Mouse (Mus musculus): ENCODE measurements around the gene Gm45902. TPM values are rescaled to one million over a fixed set of nuclear protein-coding genes. Genes with fewer than 3 reads are reported as not detected.

Gene Gm45902
- polyA plus RNA-seq, 1 experiment from 2014 or later = 5.1 TPM

Other genes starting within 250 kb of the Gm45902 start
- 38.8 and 42.5 TPM in 2 replicates for gene Nmt2, start 228.6 kb downstream of the Gm45902 start, polyA plus RNA-seq (2015; fragmentation: Nextera tagmentation; extraction: Ambion mirVana)
- 16.2 and 17.6 TPM in 2 replicates for gene Rpp38, start 180.1 kb downstream of the Gm45902 start, polyA plus RNA-seq (2015; fragmentation: Nextera tagmentation; extraction: Ambion mirVana)
- 1.3 and 2.3 TPM in 2 replicates for gene Acbd7, start 176.6 kb downstream of the Gm45902 start, polyA plus RNA-seq (2015; fragmentation: Nextera tagmentation; extraction: Ambion mirVana)
- not detected in 2 replicates for gene Olah, start 115.6 kb downstream of the Gm45902 start, polyA plus RNA-seq (2015; fragmentation: Nextera tagmentation; extraction: Ambion mirVana)
- 30.4 and 34.8 TPM in 2 replicates for gene Meig1, start 90.1 kb downstream of the Gm45902 start, polyA plus RNA-seq (2015; fragmentation: Nextera tagmentation; extraction: Ambion mirVana)
- gene Dclre1c, start 88.7 kb downstream of the Gm45902 start, polyA plus RNA-seq (2015; fragmentation: Nextera tagmentation; extraction: Ambion mirVana) = 6.6 and 7.3 TPM in 2 replicates
- gene Suv39h2, start 37.8 kb downstream of the Gm45902 start, polyA plus RNA-seq (2015; fragmentation: Nextera tagmentation; extraction: Ambion mirVana) = 10.8 and 13.5 TPM in 2 replicates
- gene Hspa14, start within 50 bp of the Gm45902 start, polyA plus RNA-seq (2015; fragmentation: Nextera tagmentation; extraction: Ambion mirVana) = 98.6 and 107 TPM in 2 replicates
- 0.18 and 0.25 TPM in 2 replicates for gene Cdnf, start 240 bp upstream of the Gm45902 start, polyA plus RNA-seq (2015; fragmentation: Nextera tagmentation; extraction: Ambion mirVana)
- gene Fam107b, start 57.7 kb upstream of the Gm45902 start, polyA plus RNA-seq (2015; fragmentation: Nextera tagmentation; extraction: Ambion mirVana) = 29.7 and 33.3 TPM in 2 replicates

All from lung, embryonic 16.5 days (tissue).